Mouse (Mus musculus) forelimb bud, embryonic 11.5 days (tissue): ENCODE measurements around the gene Ppp6r3.
"Not testable (repeated sequence)": the region's sequence is repeated elsewhere in the genome, so short reads cannot be mapped to it uniquely, and the experiment has no call there.

ENCODE experiments used
- DNase-seq: peaks from one replicate; pipeline ENCODE4 v3.0.0-alpha.2; 2012; ENCODE audit warnings: low read depth, low spot score

Gene Ppp6r3

DNA sequence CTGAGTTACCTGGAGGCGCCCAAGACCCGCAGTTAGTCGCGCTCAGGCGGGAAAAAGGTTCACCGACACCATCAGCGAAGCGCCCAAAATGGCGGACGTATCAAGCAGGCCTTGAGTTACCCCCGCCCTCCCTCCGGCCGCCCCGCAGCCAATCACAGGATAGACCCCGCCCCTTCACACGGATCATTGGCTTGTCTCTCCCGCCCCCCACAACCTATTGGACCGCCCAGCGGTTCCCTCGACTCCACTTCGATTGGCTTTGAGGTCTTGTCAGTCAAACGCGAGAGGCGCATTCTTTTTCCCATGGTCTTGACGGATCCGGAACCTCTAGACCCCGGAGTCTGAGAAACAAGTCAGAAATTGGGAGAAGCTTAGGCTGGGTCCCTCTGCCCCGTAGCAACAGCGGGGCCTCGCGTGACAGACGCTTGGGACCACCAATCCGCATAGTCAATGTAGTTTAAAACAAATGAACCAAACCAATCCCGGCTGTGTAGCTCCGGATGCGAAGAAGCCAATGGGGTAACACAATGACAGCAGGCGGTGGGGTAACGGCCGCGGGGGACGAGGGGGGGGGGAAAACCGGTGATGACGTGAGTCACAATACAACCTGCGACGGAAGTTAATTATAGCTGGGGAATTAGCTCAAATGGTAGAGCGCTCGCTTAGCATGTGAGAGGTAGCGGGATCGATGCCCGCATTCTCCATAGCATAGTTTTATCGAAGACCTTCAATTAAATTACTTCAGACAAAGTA, at the start of gene Ppp6r3:
Gene Ppp6r3 (minus strand): TSS at position 118 of the 753 bp plus-strand sequence.
- DNase-seq: peak; percentile 100

DNA sequence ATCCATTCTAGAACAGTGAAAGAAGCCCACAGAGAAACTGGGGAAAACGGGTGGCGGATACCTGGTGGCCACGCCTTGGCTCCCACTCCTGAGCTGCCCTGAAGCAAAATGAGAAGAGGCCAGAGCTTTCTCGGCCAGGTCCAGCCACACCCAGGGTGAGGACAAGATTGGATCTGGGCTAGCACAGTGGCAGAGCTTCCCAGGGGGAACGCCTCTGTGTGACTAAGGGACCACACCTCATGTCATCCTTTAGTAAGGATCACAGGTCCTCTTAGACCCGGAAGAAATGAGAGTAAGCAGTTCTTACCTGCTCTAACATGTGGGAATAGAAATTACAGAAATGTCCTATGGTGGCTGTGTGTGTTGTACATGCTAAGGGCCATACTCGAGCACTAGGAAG, 49.6 kb upstream of the Ppp6r3 start:
- DNase-seq: no peak

DNA sequence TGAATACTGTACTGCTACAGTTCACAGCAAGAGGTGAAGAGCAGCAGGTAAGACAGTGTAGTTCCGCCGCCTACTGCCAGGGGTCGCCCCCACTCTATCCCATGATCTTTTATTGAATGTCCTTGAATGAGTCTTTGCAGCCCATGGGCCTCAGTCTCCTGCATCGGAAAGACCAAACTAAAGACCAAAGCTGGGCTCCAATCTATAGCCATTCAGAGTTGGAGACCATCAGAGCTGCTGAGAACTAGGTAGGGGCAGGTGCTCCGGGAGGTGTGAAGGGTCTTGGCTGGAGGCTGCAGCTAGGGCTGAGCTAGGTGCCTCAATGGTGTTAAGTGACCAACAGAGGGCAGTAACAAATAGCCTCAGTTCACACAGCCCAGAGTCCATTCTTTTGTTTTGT, 48.3 kb upstream of the Ppp6r3 start:
- peak; percentile 40 for DNase-seq

DNA sequence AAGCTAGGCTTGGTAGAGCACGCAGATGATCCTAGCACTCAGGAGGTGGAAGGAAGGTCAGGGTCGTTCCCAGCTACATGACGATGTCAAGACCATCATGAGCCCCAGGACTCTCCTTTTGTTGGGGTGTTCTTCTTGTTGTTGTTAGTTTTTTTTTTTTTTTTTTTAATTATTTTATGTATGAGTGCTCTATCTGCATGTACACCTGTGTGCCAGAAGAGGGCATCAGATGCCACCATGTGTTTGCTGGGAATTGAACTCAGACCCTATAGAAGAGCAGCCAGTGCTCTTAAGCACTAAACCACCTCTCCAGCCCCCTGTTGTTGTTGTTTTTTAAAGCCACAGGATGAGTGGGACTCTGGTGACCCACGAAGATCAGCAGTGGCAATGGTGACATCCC, 47.7 kb upstream of the Ppp6r3 start:
- no peak for DNase-seq

DNA sequence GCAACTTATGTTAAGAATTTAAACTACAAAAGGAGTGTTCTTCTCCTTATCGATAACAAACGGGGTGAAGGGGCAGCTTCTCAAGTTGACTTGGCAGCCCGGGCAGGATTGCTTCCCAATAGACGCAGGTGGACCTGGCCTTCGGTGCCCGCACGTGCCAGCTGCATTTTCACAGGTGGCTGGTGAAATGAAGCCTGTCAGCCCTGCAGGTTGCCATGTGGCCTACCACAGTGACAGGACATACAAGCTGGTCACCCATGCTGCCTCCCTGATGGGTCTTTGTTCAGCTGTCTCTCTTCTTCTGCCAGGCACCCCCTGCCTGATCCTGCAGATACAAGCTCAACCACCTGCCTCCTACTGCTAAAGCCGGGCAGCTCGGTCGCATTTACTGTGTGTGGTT, 45.3 kb upstream of the Ppp6r3 start:
- DNase-seq: no peak

DNA sequence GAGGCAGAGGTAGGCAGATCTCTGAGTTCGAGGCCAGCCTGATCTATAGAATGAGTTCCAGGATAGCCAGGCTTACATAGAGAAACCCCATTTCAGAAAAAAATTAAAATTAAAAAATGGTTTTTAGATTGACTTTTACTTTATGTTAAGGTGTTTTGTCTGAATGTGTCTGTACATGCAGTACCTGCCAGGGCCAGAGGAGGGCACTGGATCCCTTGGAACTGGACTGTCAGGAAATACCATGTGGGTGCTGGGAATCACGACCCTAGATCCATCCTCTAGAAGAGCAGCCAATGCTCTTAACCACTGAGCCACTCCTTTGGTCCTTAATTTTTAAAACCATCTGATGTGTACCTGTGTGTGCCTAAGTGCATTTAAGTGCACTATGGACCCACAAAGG, 43.8 kb upstream of the Ppp6r3 start:
- no peak for DNase-seq

DNA sequence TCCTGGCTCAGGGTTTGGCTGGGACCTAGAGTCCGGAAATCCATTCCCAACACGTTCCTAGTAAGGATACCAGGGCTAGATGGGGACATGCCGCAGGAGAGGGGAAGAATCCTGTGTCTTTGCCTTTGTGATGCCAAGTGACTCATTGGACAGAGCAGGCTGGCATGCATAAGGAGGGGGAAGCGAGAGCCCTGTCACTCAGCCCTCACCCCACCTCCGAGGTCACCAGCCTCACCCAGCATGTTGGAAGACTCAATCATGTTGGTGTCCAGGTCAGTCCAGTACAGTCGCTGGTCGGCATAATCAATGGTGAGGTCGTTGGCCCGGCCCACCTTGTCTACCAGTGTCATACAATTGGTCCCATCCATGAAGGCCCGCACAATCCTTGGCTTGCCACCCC, 38.4 kb upstream of the Ppp6r3 start:
- DNase-seq: no peak

DNA sequence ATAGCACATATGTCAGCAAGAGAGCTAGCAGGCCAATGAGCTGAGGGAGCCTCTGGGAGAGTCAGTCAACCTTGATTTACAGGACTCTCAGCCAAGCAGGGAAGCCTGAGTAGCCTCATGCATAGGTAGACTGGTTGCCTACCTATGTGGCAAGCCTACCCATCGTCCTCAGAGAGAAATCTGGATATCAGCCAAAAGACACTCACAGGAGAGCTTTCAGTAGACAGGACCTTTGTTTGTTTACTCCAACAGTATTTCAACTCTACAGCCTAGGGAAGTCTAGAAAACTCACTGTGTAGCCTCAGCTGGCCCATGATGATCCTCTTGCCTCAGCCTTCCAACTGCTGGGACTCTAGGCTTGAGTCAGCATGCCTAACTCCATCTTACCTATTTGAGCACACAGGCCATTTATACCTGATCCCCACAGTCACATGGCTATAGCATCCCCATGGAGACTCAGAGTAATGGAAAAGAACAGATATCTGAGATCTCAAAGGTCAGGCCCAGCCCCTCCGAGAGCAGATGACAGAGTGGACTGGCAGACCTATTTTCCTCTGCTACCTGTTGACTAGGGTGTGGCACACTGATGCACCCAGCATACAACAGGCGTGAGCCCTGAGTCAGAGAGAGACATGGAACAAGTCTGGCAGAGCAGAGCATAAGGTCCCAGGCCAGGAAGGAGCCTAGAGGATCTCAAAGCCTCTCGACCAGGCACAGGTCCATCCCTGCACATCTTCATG, 37.2 kb upstream of the Ppp6r3 start:
- no peak for DNase-seq

DNA sequence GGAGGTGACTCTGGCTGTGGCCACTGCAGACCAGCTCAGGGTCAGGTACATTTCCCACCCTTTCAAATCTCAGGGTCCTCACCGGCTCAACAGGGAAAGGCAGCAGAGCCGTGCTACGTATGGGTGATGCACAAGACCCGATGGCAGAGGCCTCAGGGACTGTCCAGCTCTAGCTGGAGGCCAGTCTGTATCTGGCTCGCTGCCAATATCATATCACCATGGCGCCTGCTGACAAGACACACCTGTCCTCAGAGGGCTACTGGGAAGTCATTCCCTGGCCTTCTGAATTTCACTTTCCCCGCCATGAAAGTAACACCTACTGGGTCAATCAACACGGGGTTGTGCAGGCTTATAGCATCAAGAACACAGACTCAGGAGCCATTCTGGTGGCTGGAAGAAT, 36.2 kb upstream of the Ppp6r3 start:
- no peak for DNase-seq

DNA sequence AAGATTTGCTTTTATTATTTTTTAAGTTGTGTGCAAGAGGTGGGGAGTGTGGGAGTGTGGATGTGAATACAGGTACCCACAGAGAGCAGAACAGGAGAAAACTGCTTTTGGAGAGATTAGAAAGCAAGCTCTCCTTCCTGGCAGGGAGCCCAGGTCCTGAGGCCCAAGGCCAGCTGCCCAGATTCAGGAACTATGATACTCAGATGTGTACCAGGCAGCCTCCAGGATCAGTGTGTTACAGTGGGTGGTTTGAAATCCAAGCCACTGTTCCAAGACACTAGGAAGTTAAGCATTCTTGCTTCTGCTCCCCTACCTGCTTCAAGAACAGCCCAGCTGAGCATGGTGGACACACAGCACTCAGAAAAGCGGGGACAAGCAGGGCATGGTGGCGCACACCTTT, 35.3 kb upstream of the Ppp6r3 start:
- no peak for DNase-seq

DNA sequence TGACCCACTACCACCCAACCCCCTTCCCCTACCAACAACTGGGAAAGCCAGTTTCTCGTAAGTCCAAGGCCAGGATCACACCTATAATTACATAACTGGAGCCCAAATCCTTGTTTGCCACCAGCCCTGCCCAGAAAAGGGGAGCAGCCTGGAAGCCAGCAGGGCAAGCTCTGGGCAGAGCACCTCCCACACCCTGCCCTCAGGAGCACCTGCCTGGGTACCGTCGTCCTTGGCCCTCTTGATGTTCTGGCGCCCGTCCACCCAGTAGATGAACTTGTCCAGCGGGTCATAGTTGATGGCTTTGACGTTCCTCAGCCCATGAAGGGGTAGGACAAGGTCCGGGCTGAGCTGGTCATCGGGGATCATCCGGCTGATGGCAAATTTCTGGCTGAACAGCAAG, 34.3 kb upstream of the Ppp6r3 start:
- DNase-seq: no peak

DNA sequence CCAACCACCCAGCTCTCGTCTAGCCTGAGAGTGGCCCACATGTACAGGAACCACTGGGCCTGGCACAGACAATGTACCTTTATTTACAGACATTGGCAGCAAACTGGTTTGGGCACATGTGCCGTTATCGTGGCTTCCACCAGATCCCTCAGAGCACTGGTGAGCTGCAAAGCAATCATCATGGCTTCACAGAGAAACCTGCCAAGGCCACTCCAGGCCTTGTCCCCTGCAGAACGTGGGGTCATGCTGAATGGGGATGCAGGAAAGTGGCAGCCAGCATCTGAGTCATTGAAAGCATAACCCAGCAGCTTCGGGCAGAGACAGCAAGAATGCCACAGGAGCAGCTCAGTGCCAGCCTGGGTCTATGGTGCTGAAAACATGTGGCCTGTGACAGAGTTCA, 18.8 kb upstream of the Ppp6r3 start:
- no peak for DNase-seq

DNA sequence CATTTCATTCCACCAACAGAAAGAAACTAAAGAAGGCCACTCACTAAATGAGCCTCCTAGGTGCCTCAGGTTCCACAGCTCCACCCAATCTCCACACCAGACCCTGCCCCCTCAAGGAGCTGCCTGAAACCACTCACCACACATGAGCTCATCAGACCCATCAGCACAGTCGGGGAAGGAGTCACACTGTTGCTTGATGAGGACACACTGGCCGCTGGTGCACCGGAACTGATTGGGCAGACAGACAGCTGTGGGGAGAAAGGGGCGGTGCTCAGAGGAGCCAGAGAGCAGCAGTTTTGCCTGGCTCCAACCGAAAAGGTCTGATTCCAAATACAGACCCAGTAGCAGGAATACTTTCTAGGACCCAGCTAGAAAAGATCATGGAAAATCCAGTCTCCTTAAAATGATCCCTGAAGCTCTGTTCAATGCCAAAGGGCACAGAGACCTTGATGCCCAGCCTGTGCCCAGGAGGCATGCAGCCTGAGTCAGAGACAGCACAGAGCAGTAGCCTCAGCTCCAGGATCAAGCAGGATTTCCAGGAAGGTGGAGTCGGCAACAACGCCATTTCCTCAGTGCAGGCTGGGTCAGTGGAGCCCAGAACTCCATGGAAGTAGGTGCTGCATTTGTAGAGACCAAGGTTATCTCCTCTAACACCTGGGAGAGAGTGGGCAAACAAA, 18.0 kb upstream of the Ppp6r3 start:
- DNase-seq: no peak

DNA sequence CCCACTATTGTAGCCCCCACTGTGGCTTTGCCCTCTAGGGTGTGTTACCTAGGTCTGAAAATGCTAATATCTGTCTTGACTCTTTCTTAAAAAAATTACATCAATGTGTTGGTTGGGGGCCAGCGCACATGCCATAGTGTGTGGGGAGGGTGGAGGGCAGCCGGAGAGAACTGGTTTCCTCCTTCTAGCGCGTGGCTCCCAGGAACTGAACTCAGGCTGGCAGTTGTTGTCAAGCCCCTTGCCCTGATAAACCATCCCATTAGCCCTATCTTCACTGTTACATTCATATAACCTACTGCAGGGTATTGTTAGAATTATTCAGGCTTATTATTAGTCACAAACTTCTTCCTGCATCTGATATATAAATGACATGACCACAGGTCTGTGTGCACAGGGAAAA, 14.4 kb upstream of the Ppp6r3 start:
- no peak for DNase-seq

DNA sequence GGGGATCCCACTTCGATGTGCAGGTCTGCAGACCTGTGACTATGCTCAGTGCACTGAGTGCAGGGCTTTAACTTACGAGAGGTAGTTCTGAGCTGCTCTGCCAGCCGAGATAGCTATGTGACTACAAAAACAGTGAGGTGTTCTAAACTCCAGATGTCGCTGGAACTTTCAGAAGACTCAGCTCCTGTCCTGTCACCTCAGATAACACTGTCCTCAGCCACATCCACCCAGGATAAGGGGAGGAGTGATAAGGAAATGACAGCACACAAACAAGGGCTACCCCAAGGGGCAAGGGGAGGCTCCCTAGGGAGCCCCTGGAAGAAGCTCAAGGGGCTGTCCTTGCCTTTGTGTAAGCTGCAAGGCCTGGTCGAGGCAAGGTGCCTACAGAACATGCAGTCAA, 14.0 kb upstream of the Ppp6r3 start:
- no peak for DNase-seq

DNA sequence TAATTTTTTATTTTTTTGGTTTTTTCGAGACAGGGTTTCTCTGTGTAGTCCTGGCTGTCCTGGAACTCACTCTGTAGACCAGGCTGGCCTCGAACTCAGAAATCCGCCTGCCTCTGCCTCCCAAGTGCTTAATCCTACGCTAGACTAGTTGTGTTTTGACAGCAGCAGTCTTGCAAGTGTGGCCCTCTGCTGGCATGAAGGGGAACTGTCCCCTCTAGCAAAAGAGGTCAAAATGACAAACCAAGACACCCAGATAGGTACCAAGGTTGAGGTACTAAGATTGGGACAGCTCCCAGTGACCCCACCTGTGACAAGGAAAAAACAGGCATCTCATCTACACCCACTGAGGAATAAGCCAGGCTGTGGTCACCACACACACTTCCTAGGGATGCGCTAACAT, 12.2 kb upstream of the Ppp6r3 start:
- DNase-seq: not testable (repeated sequence)

DNA sequence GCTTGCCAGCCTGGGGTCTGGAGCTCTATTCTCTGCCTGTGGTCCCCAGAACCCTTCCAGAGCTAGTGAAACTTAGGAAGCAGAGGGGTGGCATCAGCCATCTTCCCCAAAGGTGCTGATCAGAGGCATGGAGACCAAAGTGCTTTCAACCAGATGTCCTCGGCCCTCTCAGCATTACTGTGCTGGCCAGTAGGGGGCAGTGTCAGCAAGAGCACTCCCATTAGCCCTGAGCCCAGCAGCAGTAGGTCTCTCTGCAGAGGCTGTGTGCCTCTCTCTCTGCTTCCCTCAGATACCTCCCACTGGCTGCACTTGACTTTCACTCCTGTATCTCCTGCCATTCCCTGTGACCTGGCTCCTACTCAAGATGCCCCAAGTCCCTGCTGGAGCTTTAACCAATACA, 11.0 kb upstream of the Ppp6r3 start:
- peak; percentile 57 for DNase-seq

DNA sequence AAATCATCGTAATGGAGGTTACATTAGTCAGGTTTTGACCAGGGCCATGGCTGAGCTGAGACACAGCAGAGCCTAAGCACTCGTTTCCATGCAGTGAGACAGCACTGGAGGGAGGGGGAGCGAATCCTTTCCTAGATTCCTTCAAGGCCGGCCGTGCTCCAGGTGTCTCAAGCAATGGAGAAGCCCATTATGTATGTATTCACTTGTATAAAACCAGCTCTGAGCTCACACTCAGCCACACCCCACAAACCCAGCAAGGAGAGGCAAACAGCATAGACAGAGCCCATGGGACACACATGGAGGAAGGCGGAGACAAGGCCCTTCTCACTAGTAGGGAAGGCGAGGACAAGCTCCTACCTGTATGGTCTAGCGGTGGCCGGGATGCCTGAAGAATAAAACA, 10.5 kb upstream of the Ppp6r3 start:
- DNase-seq: no peak

DNA sequence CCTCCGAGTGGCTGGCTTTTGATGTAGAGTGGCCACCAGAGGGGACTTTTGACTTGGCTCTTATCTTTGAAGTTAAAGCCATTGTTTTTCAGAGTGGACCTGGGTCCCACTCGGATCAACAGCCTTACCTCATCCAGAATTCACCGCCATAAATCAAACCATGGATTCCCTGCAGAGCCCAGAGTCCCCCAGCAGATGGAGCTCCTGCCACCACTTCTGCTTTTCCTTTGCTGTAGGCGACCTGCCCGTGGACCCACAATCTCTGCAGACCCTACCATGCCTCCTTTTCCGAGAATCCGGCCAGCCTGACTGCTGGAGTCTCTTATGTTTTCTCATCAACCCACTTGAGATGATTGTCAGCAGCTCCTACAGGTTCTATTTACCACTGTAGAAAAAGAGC, 5.8 kb upstream of the Ppp6r3 start:
- DNase-seq: peak; percentile 42

DNA sequence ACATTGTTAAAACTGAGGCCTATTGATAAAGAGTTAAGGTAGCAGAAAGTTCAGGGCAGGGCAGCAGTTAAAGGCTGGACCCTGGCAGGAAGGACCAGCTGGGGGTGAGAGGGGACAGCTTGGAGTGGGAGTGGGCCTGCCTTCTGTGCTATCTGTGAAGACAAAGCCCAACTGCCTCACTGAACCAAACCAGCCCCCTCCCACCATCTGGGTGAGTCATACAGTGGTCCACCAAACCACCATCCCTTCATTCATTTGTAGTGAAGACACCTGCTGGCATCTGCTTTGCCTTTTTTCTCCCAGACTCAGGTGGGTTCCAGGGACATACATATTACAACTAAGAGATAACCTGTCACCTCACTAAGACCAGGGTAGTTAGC, 2.4 kb upstream of the Ppp6r3 start:
- no peak for DNase-seq

DNA sequence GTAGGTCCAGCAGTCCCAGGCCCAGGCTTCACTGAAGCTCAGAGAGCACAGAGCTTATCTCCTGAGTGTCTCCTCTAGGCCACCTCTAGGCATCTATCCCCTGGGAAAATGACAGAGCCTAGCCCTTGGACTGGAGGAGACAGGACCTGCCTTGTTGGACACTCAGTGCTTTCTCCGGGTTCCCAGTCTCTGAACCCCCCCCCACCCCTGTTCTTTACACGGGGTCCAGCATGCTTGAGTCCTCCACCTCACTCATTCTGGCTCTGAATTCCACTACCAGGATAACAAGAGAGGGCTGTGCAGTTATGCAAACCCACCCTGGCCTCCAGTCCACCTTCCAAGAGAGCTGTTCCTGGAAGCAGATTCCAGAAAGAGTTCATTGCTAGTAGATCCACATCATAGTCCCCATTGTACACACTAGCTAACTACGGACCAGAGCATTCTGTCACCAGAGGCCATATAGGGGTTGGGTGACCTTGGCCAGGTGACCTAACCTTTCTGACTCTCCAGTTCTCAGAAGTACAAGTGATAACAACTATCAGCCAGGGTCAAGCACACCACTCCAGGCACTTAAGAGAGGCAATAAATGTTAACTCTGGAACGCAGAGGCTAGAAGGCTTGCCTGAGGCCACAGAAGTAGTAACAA, 1.8 kb upstream of the Ppp6r3 start:
- no peak for DNase-seq
